Mouse (Mus musculus) forebrain, postnatal 0 days (tissue): ENCODE measurements around the gene Rgs12. TPM values are rescaled to one million over a fixed set of nuclear protein-coding genes. Genes with fewer than 3 reads are reported as not detected.

ENCODE experiments used
- ATAC-seq: fragments of 200-750 bp; cut with Nextera tagmentation; 2 replicates; pipeline ENCODE4 v1.8.0; 2017; ENCODE audit warnings: mild to moderate bottlenecking, moderate library complexity
- DNase-seq: peaks from one replicate; pipeline ENCODE4 v3.0.0-alpha.2; 2015
- H3K27ac ChIP-seq: fragments of 300-500 bp; sonication (generic); 2 replicates; pipeline ENCODE4 v1.5.1; 2014; ENCODE audit warnings: low read depth, mild to moderate bottlenecking, antibody characterized with exemption, low read length, moderate library complexity, mixed read lengths
- H3K27me3 ChIP-seq: fragments of 300-500 bp; sonication (generic); 2 replicates; pipeline ENCODE4 v1.6.1; 2014; ENCODE audit warnings: mild to moderate bottlenecking, low read length, mixed read lengths; ENCODE audit not compliant: insufficient read depth
- H3K36me3 ChIP-seq: fragments of 300-500 bp; sonication (generic); 2 replicates; pipeline ENCODE4 v1.6.1; 2014; ENCODE audit warnings: mild to moderate bottlenecking, moderate library complexity; ENCODE audit not compliant: insufficient read depth
- H3K4me1 ChIP-seq: fragments of 300-500 bp; sonication (generic); 2 replicates; pipeline ENCODE4 v1.6.1; 2014; ENCODE audit warnings: antibody characterized with exemption; ENCODE audit not compliant: insufficient read depth
- H3K4me2 ChIP-seq: fragments of 300-500 bp; sonication (generic); 2 replicates; pipeline ENCODE4 v1.6.1; 2014; ENCODE audit warnings: low read depth, mild to moderate bottlenecking, moderate library complexity
- H3K4me3 ChIP-seq: fragments of 300-500 bp; sonication (generic); 2 replicates; pipeline ENCODE4 v1.5.1; 2014; ENCODE audit warnings: low read depth, low read length, mixed read lengths
- H3K9ac ChIP-seq: fragments of 300-500 bp; sonication (generic); 2 replicates; pipeline ENCODE4 v1.6.1; 2014; ENCODE audit warnings: mild to moderate bottlenecking
- H3K9me3 ChIP-seq: fragments of 300-500 bp; sonication (generic); 2 replicates; pipeline ENCODE4 v1.6.1; 2016; ENCODE audit warnings: low read length
- CTCF ChIP-seq: sonication (generic); IDR thresholded peaks from 2 replicates; pipeline ENCODE4 v1.5.1; 2016; ENCODE audit warnings: antibody characterized with exemption, control low read depth, low read depth
- WGBS: fragments of 180-500 bp; shearing (Covaris S2); extraction: QIAGEN DNeasy Blood & Tissue Kit; methylation state at CpG from one replicate; pipeline ENCODE4 v1.1.7; 2014; 5-methylcytosine and 5-hydroxymethylcytosine counted together
- polyA plus RNA-seq: library from polyadenylated mRNA; unstranded; fragments of >200 nt; fragmentation: Nextera tagmentation; extraction: Ambion mirVana; gene quantifications from 2 replicates; pipeline ENCODE4 v1.2.1, GENCODE M21; 2015
- total RNA-seq: library from RNA; depleted of rRNA; stranded (reverse); fragments of >200 nt; gene quantifications from 2 replicates; pipeline ENCODE4 v1.2.3, GENCODE M21; 2014

Rgs12 gene
- total and polyA plus RNA-seq, 2 experiments from 2014 or later: 34.5 to 73.8 TPM

GRCm38 (mm10) chr5:34965531-34965930, 16.3 kb downstream of the Rgs12 start:
- WGBS: 95% methylated on average over 12 of the region's 12 CpGs
- ATAC-seq: no peak
- H3K4me1 ChIP-seq: no peaks in the 10 kb centered on the region
- no peak overlapping the region for H3K9ac ChIP-seq
- no peak for TF ChIP-seq CTCF
- H3K36me3 ChIP-seq: peaks cover 29% of the 10 kb centered on the region
- H3K9me3 ChIP-seq: no peaks in the 10 kb centered on the region
- no peak overlapping the region for H3K4me3 ChIP-seq
- no peak overlapping the region for H3K27ac ChIP-seq
- H3K27me3 ChIP-seq: no peaks in the 10 kb centered on the region
- no peak overlapping the region for H3K4me2 ChIP-seq
- DNase-seq: no peak

- TF ChIP-seq CTCF: no peak
- Histone ChIP-seq H3K4me2 (no peak overlapping the region), H3K4me3 (no peak overlapping the region), H3K27me3 (no peaks in the 10 kb centered on the region), H3K9ac (no peak overlapping the region), H3K4me1 (no peaks in the 10 kb centered on the region), H3K36me3 (peaks cover 41% of the 10 kb centered on the region), H3K9me3 (no peaks in the 10 kb centered on the region), H3K27ac (no peak overlapping the region)
- DNase-seq: no peak
- WGBS: 77% methylated on average over 5 of the region's 5 CpGs
- ATAC-seq: no peak
These were observed 19.1 kb downstream of the Rgs12 start for GRCm38 (mm10) chr5:34968386-34968785.

- Histone ChIP-seq H3K4me3 (no peak overlapping the region), H3K4me2 (no peak overlapping the region), H3K27me3 (no peaks in the 10 kb centered on the region), H3K4me1 (no peaks in the 10 kb centered on the region), H3K9me3 (no peaks in the 10 kb centered on the region), H3K27ac (no peak overlapping the region), H3K36me3 (peaks cover 35% of the 10 kb centered on the region), H3K9ac (no peak overlapping the region)
- WGBS: 88% methylated on average over 3 of the region's 3 CpGs
- DNase-seq (no peak), ATAC-seq (no peak)
- TF ChIP-seq CTCF: no peak
These were observed 23.2 kb downstream of the Rgs12 start for GRCm38 (mm10) chr5:34972471-34972870.

GRCm38 (mm10) chr5:34973560-34974317, 24.5 kb downstream of the Rgs12 start:
- Histone ChIP-seq H3K27ac (no peak overlapping the region), H3K9me3 (no peaks in the 10 kb centered on the region), H3K4me3 (no peak overlapping the region), H3K27me3 (no peaks in the 10 kb centered on the region), H3K36me3 (peaks cover 35% of the 10 kb centered on the region), H3K4me2 (no peak overlapping the region), H3K4me1 (no peaks in the 10 kb centered on the region), H3K9ac (no peak overlapping the region)
- no peak for TF ChIP-seq CTCF
- DNase-seq (no peak), ATAC-seq (no peak)
- whole genome bisulfite sequencing: 89% methylated on average over 8 of the region's 8 CpGs

- H3K9ac ChIP-seq: no peak overlapping the region
- no peak for ATAC-seq
- H3K27me3 ChIP-seq: no peaks in the 10 kb centered on the region
- no peak overlapping the region for H3K27ac ChIP-seq
- WGBS: 86% methylated on average over 11 of the region's 11 CpGs
- H3K4me1 ChIP-seq: no peaks in the 10 kb centered on the region
- peaks cover 32% of the 10 kb centered on the region for H3K36me3 ChIP-seq
- DNase-seq: no peak
- no peak overlapping the region for H3K4me2 ChIP-seq
- H3K4me3 ChIP-seq: no peak overlapping the region
- TF ChIP-seq CTCF: no peak
- no peaks in the 10 kb centered on the region for H3K9me3 ChIP-seq
These were observed 25.7 kb downstream of the Rgs12 start for GRCm38 (mm10) chr5:34974773-34975443.

GRCm38 (mm10) chr5:34976540-34977292, 27.5 kb downstream of the Rgs12 start:
- no peaks in the 10 kb centered on the region for H3K4me1 ChIP-seq
- ATAC-seq (no peak), DNase-seq (no peak)
- H3K9ac ChIP-seq: no peak overlapping the region
- no peak overlapping the region for H3K4me3 ChIP-seq
- H3K36me3 ChIP-seq: peaks cover 29% of the 10 kb centered on the region
- no peaks in the 10 kb centered on the region for H3K9me3 ChIP-seq
- no peak for TF ChIP-seq CTCF
- 95% methylated on average over 9 of the region's 9 CpGs for WGBS
- H3K27ac ChIP-seq: no peak overlapping the region
- H3K4me2 ChIP-seq: no peak overlapping the region
- no peaks in the 10 kb centered on the region for H3K27me3 ChIP-seq

GRCm38 (mm10) chr5:34980099-34980498, 30.9 kb downstream of the Rgs12 start:
- no peak for TF ChIP-seq CTCF
- Histone ChIP-seq H3K27me3 (no peaks in the 10 kb centered on the region), H3K4me3 (no peak overlapping the region), H3K4me1 (no peaks in the 10 kb centered on the region), H3K27ac (no peak overlapping the region), H3K4me2 (no peak overlapping the region), H3K9me3 (no peaks in the 10 kb centered on the region), H3K9ac (no peak overlapping the region), H3K36me3 (peaks cover 29% of the 10 kb centered on the region)
- WGBS: 70% methylated on average over 6 of the region's 6 CpGs
- DNase-seq (no peak), ATAC-seq (no peak)
